In the genomic region with DNA sequence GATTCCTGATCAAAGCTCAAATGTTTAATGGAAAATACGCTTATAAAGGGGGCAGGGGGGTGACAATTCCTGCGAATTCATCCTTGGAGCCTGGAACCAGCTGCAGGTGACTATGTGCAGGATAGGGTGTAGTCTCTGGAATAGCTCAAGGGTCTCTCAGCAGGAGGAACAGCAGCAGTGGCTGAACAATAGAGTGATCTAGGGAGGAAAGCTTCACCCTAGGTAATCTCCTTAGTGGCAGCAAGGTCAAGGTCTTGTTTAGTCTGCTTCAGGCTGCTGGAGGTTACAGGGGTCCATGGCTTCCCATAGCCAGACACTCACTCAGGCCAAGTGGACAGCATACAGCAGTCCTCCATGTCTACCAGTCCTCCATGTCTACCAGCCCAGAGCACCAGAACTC, we compare ENCODE assay signal across 26 mouse cellular contexts.
"Had no signal": no experiment of that assay in that cellular context is flagged by ENCODE, and none has a peak within 500 bp of the region (broad histone marks: within the 10 kb centered on the region; RNA-seq: fewer than 3 reads in every experiment).

No protein-coding gene starts in this region.

- H3K4me2 ChIP-seq: embryonic facial prominence, embryonic 12.5 days; embryonic facial prominence, embryonic 13.5 days; embryonic facial prominence, embryonic 15.5 days; forebrain, embryonic 12.5 days; forebrain, embryonic 13.5 days; forebrain, embryonic 15.5 days had no signal

- H3K36me3 ChIP-seq: embryonic facial prominence, embryonic 10.5 days; embryonic facial prominence, embryonic 12.5 days; embryonic facial prominence, embryonic 13.5 days; embryonic facial prominence, embryonic 15.5 days; forebrain, embryonic 10.5 days; forebrain, embryonic 12.5 days; forebrain, embryonic 15.5 days had no signal

- H3K27ac ChIP-seq: embryonic facial prominence, embryonic 10.5 days; embryonic facial prominence, embryonic 12.5 days; embryonic facial prominence, embryonic 13.5 days; embryonic facial prominence, embryonic 15.5 days; forebrain, embryonic 10.5 days; forebrain, embryonic 12.5 days; forebrain, embryonic 13.5 days; forebrain, embryonic 15.5 days; gastrocnemius, adult 2 months; heart, adult 2 months had no signal

- H3K4me3 ChIP-seq: embryonic facial prominence, embryonic 10.5 days; embryonic facial prominence, embryonic 12.5 days; embryonic facial prominence, embryonic 13.5 days; embryonic facial prominence, embryonic 15.5 days; erythroblast, embryonic 14.5 days; forebrain, embryonic 10.5 days; forebrain, embryonic 12.5 days; forebrain, embryonic 13.5 days; forebrain, embryonic 15.5 days; gastrocnemius, adult 2 months; heart, adult 2 months had no signal

- H3K9me3 ChIP-seq: embryonic facial prominence, embryonic 12.5 days; embryonic facial prominence, embryonic 13.5 days; embryonic facial prominence, embryonic 15.5 days; forebrain, embryonic 10.5 days; forebrain, embryonic 12.5 days; forebrain, embryonic 13.5 days; forebrain, embryonic 15.5 days had no signal

- ATAC-seq: forebrain, embryonic 13.5 days; forebrain, embryonic 14.5 days; forebrain, embryonic 15.5 days; forebrain, embryonic 16.5 days; forebrain, postnatal 0 days had no signal

- H3K4me1 ChIP-seq: embryonic facial prominence, embryonic 10.5 days; embryonic facial prominence, embryonic 12.5 days; embryonic facial prominence, embryonic 13.5 days; embryonic facial prominence, embryonic 15.5 days; forebrain, embryonic 10.5 days; forebrain, embryonic 12.5 days; forebrain, embryonic 13.5 days; forebrain, embryonic 15.5 days had no signal

- DNase-seq: cerebellum, adult 9-11 months; cerebellum, postnatal 10 days; cerebellum, postnatal 14 days; cerebellum, postnatal 25 days; cerebellum, postnatal 36 days; embryo, embryonic 11 days; forebrain, postnatal 0 days; gastrocnemius, adult 2 months; gastrocnemius, postnatal 10 days; gastrocnemius, postnatal 14 days; gastrocnemius, postnatal 25 days; gastrocnemius, postnatal 36 days; heart, adult 11 months; heart, adult 18-20 months; heart, adult 2 months had no signal

- H3K9ac ChIP-seq: embryonic facial prominence, embryonic 12.5 days; embryonic facial prominence, embryonic 13.5 days; embryonic facial prominence, embryonic 15.5 days; forebrain, embryonic 12.5 days; forebrain, embryonic 13.5 days; forebrain, embryonic 15.5 days; forebrain, postnatal 0 days had no signal

- H3K27me3 ChIP-seq: embryonic facial prominence, embryonic 12.5 days; embryonic facial prominence, embryonic 13.5 days; embryonic facial prominence, embryonic 15.5 days; forebrain, embryonic 12.5 days; forebrain, embryonic 13.5 days; forebrain, embryonic 15.5 days had no signal
